Mouse (Mus musculus) midbrain, embryonic 11.5 days (tissue): ENCODE data around the gene Nkapl. TPM values are rescaled to one million over a fixed set of nuclear protein-coding genes. Genes with fewer than 3 reads are reported as not detected.

Experiments
- ATAC-seq: fragments of 200-750 bp; cut with Nextera tagmentation; 2 replicates; pipeline ENCODE4 v1.8.0; 2017; ENCODE audit warnings: moderate TSS enrichment, moderate library complexity; ENCODE audit not compliant: low FRiP score
- DNase-seq: peaks from one replicate; pipeline ENCODE4 v3.0.0; 2015; ENCODE audit warnings: low spot score; ENCODE audit errors: missing footprints
- H3K27ac ChIP-seq: fragments of 300-500 bp; sonication (generic); 2 replicates; pipeline ENCODE4 v1.5.1; 2014; ENCODE audit warnings: low read depth, low read length
- H3K27me3 ChIP-seq: fragments of 300-500 bp; sonication (generic); 2 replicates; pipeline ENCODE4 v1.6.1; 2014; ENCODE audit warnings: mild to moderate bottlenecking, low read length, moderate library complexity, mixed read lengths; ENCODE audit not compliant: control insufficient read depth, insufficient read depth
- H3K36me3 ChIP-seq: fragments of 300-500 bp; sonication (generic); 2 replicates; pipeline ENCODE4 v1.6.1; 2014; ENCODE audit warnings: mild to moderate bottlenecking, low read length, moderate library complexity, mixed read lengths; ENCODE audit not compliant: control insufficient read depth, insufficient read depth
- H3K4me1 ChIP-seq: fragments of 300-500 bp; sonication (generic); 2 replicates; pipeline ENCODE4 v1.6.1; 2014; ENCODE audit warnings: low read length; ENCODE audit not compliant: control insufficient read depth, insufficient read depth
- H3K4me2 ChIP-seq: fragments of 300-500 bp; sonication (generic); 2 replicates; pipeline ENCODE4 v1.6.1; 2014; ENCODE audit warnings: mild to moderate bottlenecking, moderate library complexity
- H3K4me3 ChIP-seq: fragments of 300-500 bp; sonication (generic); 2 replicates; pipeline ENCODE4 v1.5.1; 2014; ENCODE audit warnings: low read depth, low read length
- H3K9ac ChIP-seq: fragments of 300-500 bp; sonication (generic); 2 replicates; pipeline ENCODE4 v1.6.1; 2014; ENCODE audit warnings: low read length
- H3K9me3 ChIP-seq: fragments of 300-500 bp; sonication (generic); 2 replicates; pipeline ENCODE4 v1.6.1; 2016; ENCODE audit warnings: low read length; ENCODE audit not compliant: control insufficient read depth
- WGBS: fragments of 180-500 bp; shearing (Covaris S2); extraction: QIAGEN DNeasy Blood & Tissue Kit; methylation state at CpG from one replicate; pipeline ENCODE4 v1.1.7; 2014; 5-methylcytosine and 5-hydroxymethylcytosine counted together
- polyA plus RNA-seq: library from polyadenylated mRNA; unstranded; fragments of >200 nt; fragmentation: Nextera tagmentation; extraction: Ambion mirVana; gene quantifications from 2 replicates; pipeline ENCODE4 v1.2.1, GENCODE M21; 2014

Nkapl gene
- polyA plus RNA-seq, 1 experiment from 2014 or later: 2.7 TPM

- H3K27me3 ChIP-seq: no peaks in the 10 kb centered on the region
- DNase-seq: no peak
- no peak overlapping the region for H3K9ac ChIP-seq
- ATAC-seq: no peak
- H3K9me3 ChIP-seq: no peaks in the 10 kb centered on the region
- H3K36me3 ChIP-seq: peaks cover 5% of the 10 kb centered on the region
- whole genome bisulfite sequencing: 92% methylated on average over 9 of the region's 9 CpGs
- no peak overlapping the region for H3K27ac ChIP-seq
- H3K4me1 ChIP-seq: no peaks in the 10 kb centered on the region
- no peak overlapping the region for H3K4me2 ChIP-seq
- no peak overlapping the region for H3K4me3 ChIP-seq
These were observed 21.5 kb downstream of the Nkapl start for GRCm38 (mm10) chr13:21446796-21447195.

- Histone ChIP-seq H3K4me2 (peak overlapping the region; percentile 71), H3K4me3 (peak overlapping the region; percentile 51), H3K9ac (peak overlapping the region; percentile 73; the same call in 1 of the 2 replicates), H3K4me1 (no peaks in the 10 kb centered on the region), H3K36me3 (peaks cover 2% of the 10 kb centered on the region; the same call in 1 of the 2 replicates), H3K27me3 (no peaks in the 10 kb centered on the region), H3K27ac (no peak overlapping the region), H3K9me3 (no peaks in the 10 kb centered on the region)
- ATAC-seq (0 out of 2 replicates have a peak, but pooled peaks have one; percentile 25), DNase-seq (peak; percentile 89)
- 12% methylated on average over 10 of the region's 10 CpGs for WGBS
These were observed 27.1 kb downstream of the Nkapl start for GRCm38 (mm10) chr13:21441207-21441572.

- peak; percentile 95 for ATAC-seq
- peaks cover 2% of the 10 kb centered on the region; the same call in 1 of the 2 replicates for H3K36me3 ChIP-seq
These were observed 27.7 kb downstream of the Nkapl start, which contains the start of gene Pgbd1 for GRCm38 (mm10) chr13:21440503-21441206. Gene Pgbd1, minus strand, starts transcription at chr13:21441058.

GRCm38 (mm10) chr13:21435476-21435875 lies 32.8 kb downstream of the Nkapl start:
- 86% methylated on average over 4 of the region's 4 CpGs for WGBS
- Histone ChIP-seq H3K4me3 (no peak overlapping the region), H3K9ac (no peak overlapping the region), H3K9me3 (no peaks in the 10 kb centered on the region), H3K4me2 (no peak overlapping the region), H3K27ac (no peak overlapping the region), H3K27me3 (no peaks in the 10 kb centered on the region), H3K4me1 (no peaks in the 10 kb centered on the region), H3K36me3 (no peaks in the 10 kb centered on the region)
- ATAC-seq (no peak), DNase-seq (peak; percentile 35)

More at GRCm38 (mm10) chr13:21440503-21441206, 27.7 kb downstream of the Nkapl start, which contains the start of gene Pgbd1:
- H3K27me3 ChIP-seq: no peaks in the 10 kb centered on the region
- no peaks in the 10 kb centered on the region for H3K4me1 ChIP-seq
- H3K9ac ChIP-seq: peak within 1 kb of the TSS; percentile 73
- H3K4me2 ChIP-seq: peak within 1 kb of the TSS; percentile 71
- peak within 1 kb of the TSS; percentile 51 for H3K4me3 ChIP-seq
- WGBS: 1% methylated on average over 32 of the region's 32 CpGs
- H3K27ac ChIP-seq: peak within 1 kb of the TSS; percentile 16; the same call in 1 of the 2 replicates
- H3K9me3 ChIP-seq: no peaks in the 10 kb centered on the region
- peak; percentile 93 for DNase-seq

- Histone ChIP-seq H3K27ac (no peak overlapping the region), H3K27me3 (no peaks in the 10 kb centered on the region), H3K9ac (no peak overlapping the region), H3K4me1 (no peaks in the 10 kb centered on the region), H3K4me2 (no peak overlapping the region), H3K4me3 (no peak overlapping the region), H3K36me3 (no peaks in the 10 kb centered on the region), H3K9me3 (no peaks in the 10 kb centered on the region)
- 97% methylated on average over 1 of the region's 1 CpGs for WGBS
- DNase-seq (no peak), ATAC-seq (no peak)
These were observed 40.7 kb downstream of the Nkapl start for GRCm38 (mm10) chr13:21427631-21428030.

GRCm38 (mm10) chr13:21423301-21423700 lies 45.0 kb downstream of the Nkapl start:
- Histone ChIP-seq H3K27ac (no peak overlapping the region), H3K9me3 (no peaks in the 10 kb centered on the region), H3K4me3 (no peak overlapping the region), H3K36me3 (no peaks in the 10 kb centered on the region), H3K4me1 (no peaks in the 10 kb centered on the region), H3K27me3 (no peaks in the 10 kb centered on the region), H3K4me2 (no peak overlapping the region), H3K9ac (no peak overlapping the region)
- 74% methylated on average over 5 of the region's 5 CpGs for WGBS
- peak; percentile 37 for DNase-seq
- no peak for ATAC-seq

GRCm38 (mm10) chr13:21418865-21419264 lies 49.4 kb downstream of the Nkapl start:
- Histone ChIP-seq H3K36me3 (no peaks in the 10 kb centered on the region), H3K4me1 (no peaks in the 10 kb centered on the region), H3K4me2 (no peak overlapping the region), H3K9me3 (no peaks in the 10 kb centered on the region), H3K9ac (no peak overlapping the region), H3K4me3 (no peak overlapping the region), H3K27ac (no peak overlapping the region), H3K27me3 (no peaks in the 10 kb centered on the region)
- DNase-seq (no peak), ATAC-seq (no peak)
- 68% methylated on average over 6 of the region's 6 CpGs for WGBS

- Histone ChIP-seq H3K27ac (no peak overlapping the region), H3K4me1 (no peaks in the 10 kb centered on the region), H3K9ac (no peak overlapping the region), H3K4me2 (no peak overlapping the region), H3K4me3 (no peak overlapping the region), H3K27me3 (no peaks in the 10 kb centered on the region), H3K9me3 (no peaks in the 10 kb centered on the region), H3K36me3 (no peaks in the 10 kb centered on the region)
- ATAC-seq (no peak), DNase-seq (no peak)
- 82% methylated on average over 6 of the region's 6 CpGs for WGBS
These were observed 50.9 kb downstream of the Nkapl start for GRCm38 (mm10) chr13:21417298-21418010.
